Mouse (Mus musculus) heart, adult 2 months (tissue): ENCODE measurements around the gene Slc27a5. TPM values are rescaled to one million over a fixed set of nuclear protein-coding genes. Genes with fewer than 3 reads are reported as not detected.
A peak's percentile ranks its signal among the peaks of the same experiment; 100 is the strongest.

Experiments used
- DNase-seq, 2 experiments: peaks; one replicate each; pipeline ENCODE4 v3.0.0; 2021
- H3K27ac ChIP-seq: fragments of 200-600 bp; 2 replicates; pipeline ENCODE4 v1.8.1; 2022
- H3K27me3 ChIP-seq: fragments of 200-500 bp; 2 replicates; pipeline ENCODE4 v1.6.1; 2012; ENCODE audit warnings: mild to moderate bottlenecking, low read length, inconsistent platforms, mixed read lengths; ENCODE audit not compliant: control insufficient read depth, insufficient read depth
- H3K36me3 ChIP-seq: fragments of 200-500 bp; 2 replicates; pipeline ENCODE4 v1.6.1; 2012; ENCODE audit warnings: low read length, inconsistent platforms; ENCODE audit not compliant: control insufficient read depth, insufficient read depth
- H3K4me1 ChIP-seq: fragments of 200-500 bp; 2 replicates; pipeline ENCODE4 v1.6.1; 2011; ENCODE audit warnings: low read length; ENCODE audit not compliant: control insufficient read depth, insufficient read depth
- H3K4me3 ChIP-seq: fragments of 200-600 bp; 2 replicates; pipeline ENCODE4 v1.8.1; 2022
- H3K79me2 ChIP-seq: fragments of 200-500 bp; replicated peaks from 2 replicates; pipeline ENCODE4 v1.6.1; 2012; ENCODE audit warnings: mild to moderate bottlenecking, inconsistent platforms, low read length, moderate library complexity, mixed read lengths; ENCODE audit not compliant: control insufficient read depth, insufficient read depth
- H3K9ac ChIP-seq: fragments of 200-500 bp; 2 replicates; pipeline ENCODE4 v1.6.1; 2012; ENCODE audit warnings: low read depth, mild to moderate bottlenecking, control low read depth, inconsistent platforms, low read length, mixed read lengths
- CTCF ChIP-seq: fragments of 200-600 bp; IDR thresholded peaks from 2 replicates; pipeline ENCODE4 v1.8.1; 2022; ENCODE audit warnings: antibody characterized with exemption, mild to moderate bottlenecking, moderate library complexity
- EP300 ChIP-seq: fragments of 200-500 bp; IDR thresholded peaks from 2 replicates; pipeline ENCODE4 v1.6.1; 2011; ENCODE audit warnings: low read depth, low read length, control low read depth; ENCODE audit not compliant: insufficient read depth
- POLR2A ChIP-seq: fragments of 200-500 bp; IDR thresholded peaks from 2 replicates; pipeline ENCODE4 v1.6.1; 2011; ENCODE audit warnings: mild to moderate bottlenecking, low read depth, low read length, control low read depth; ENCODE audit not compliant: insufficient read depth
- WGBS: fragments of 180-500 bp; shearing (Covaris S2); methylation state at CpG from one replicate; pipeline ENCODE4 v1.1.7; 2018; 5-methylcytosine and 5-hydroxymethylcytosine counted together
- intact Hi-C: fragments of 180-260 bp; cut with DNase I; formaldehyde crosslinking; loops from one replicate; pipeline ENCODE4 v1.15.1; 2025
- polyA plus RNA-seq: library from polyadenylated mRNA; depleted of rRNA; stranded (reverse); fragments of >200 nt; gene quantifications from 2 replicates; pipeline ENCODE4 v1.2.3, GENCODE M21; 2012
- total RNA-seq, 2 experiments: library from RNA; stranded (reverse); gene quantifications; 2 replicates each; pipeline ENCODE4 v1.2.3; 2021

The Slc27a5 gene
- total and polyA plus RNA-seq, 3 experiments: 0.59 TPM; not detected in 2

DNA sequence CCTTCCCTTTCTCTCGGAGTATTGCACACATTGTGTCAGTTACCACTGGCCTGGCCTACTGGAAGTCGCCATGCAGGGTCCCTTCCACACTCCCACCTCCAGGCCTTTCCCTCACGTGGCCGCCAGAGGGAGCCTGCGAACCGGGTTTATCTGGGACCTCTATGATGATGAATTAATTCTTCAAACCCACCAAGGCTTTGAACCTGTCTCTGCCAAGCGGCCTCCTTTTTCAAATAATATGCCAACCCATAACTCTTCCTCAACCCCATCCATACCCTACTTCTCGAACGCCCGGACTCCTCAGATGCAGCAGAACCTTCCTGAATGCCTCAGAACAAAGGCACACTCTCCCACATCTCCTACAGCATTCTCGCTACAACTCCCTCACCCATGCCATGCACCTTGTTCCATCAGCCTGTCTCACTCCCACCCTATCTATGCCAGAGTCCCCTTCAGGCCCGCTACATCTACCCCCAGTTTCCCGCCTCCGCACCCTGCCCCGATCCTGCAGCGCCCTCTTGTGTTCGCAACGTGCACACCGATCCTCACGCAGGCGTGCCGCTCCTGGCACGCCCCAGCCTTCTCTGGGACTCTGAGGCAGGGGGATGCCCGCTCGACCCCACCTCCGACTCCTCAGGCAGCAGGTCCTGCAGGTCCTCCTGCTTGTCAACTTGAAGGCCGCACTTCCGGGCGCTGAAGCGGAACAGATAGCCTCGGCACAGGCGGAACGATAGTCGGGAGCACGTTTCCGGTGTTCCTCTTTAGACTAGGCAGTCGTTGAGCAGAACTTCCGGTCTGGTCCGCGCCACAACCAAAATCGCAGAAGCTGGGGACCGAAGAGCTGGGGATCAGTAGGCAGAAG is 11.4 kb upstream of the Slc27a5 start:
- no peaks in the 10 kb centered on the region for H3K27me3 ChIP-seq
- H3K4me1 ChIP-seq: peaks cover 3% of the 10 kb centered on the region; the same call in 1 of the 2 replicates
- H3K4me3 ChIP-seq: peak overlapping the region; percentile 74
- H3K79me2 ChIP-seq: no peaks in the 10 kb centered on the region
- intact Hi-C loops: loop anchor here (1.0 to 2.0 kb wide), 5 partner anchors 14 to 101 kb away; partner anchors contain the start of gene Mzf1
- peak overlapping the region; percentile 93 for H3K27ac ChIP-seq
- no peaks in the 10 kb centered on the region for H3K36me3 ChIP-seq
- peak; percentile 93 for DNase-seq
- under 1% methylated on average over 42 of the region's 42 CpGs for WGBS
- TF ChIP-seq EP300: peak; percentile 56; the same call in 1 of the 2 replicates
- TF ChIP-seq POLR2A: peak; percentile 89
- peak; percentile 67 for TF ChIP-seq CTCF
- peak overlapping the region; percentile 79 for H3K9ac ChIP-seq

DNA sequence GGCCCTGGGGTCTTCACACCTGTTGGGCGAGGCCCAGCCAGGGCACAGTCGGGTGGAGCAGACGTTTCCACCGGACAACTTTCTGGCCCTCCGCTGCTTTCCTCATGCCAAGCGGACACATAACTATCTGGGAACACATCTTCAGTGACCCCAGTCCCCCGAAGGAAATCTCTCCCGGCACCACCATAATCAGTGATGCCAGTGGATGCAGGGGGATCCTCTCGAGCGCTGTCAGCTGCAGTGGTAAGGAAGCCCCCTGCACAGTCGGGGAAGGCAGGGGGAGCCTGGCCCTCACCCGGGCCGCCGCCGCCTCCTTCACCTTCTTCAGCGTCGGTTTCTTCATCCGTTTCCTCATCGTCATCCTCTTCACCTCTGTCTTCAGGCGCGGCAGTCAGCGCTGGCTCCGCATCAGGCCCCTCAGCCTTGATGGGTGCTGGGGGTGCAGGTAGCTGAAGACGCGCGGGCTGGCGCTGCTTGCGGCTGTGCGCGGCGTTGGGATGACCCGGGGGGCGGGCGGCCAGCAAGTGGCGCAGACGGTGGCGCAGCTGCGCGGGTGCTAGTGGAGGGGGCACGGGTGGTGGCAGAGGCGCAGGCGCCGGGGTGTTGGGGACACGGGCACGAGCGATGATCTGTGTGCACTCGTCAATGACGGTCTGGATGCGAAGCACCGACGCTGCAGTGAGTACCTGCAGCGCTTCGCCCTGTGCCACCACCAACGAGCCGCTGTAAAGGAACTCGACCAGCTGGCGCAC is 9.5 kb upstream of the Slc27a5 start:
- H3K4me3 ChIP-seq: no peak overlapping the region
- WGBS: 71% methylated on average over 57 of the region's 57 CpGs
- intact Hi-C loops: loop anchor here (2.0 kb wide), 2 partner anchors 47 to 99 kb away; partner anchors contain the start of gene Mzf1

DNA sequence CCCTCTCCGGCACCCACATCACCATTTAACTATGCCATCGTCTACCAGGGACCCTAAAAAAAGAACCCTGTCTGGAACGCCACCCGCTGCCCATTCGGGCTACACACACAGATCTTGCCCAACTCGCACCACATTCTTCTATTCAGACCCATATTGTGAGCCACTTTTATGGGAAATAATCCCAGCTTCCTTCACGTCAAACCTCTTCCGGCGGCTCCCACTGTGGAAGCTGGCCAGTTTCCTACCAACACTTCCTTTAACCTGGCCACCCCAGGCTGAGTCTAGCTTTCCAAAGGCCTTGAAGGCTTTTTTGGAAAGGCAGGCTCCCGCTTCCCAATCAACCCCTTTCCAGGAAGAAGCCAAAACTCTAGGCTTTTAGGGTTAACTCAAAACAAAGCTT is 8.5 kb upstream of the Slc27a5 start:
- peak in 1 of 2 experiments; percentile 39 for DNase-seq
- no peak overlapping the region for H3K4me3 ChIP-seq

More for the DNA sequence above, 9.5 kb upstream of the Slc27a5 start:
- Histone ChIP-seq H3K27me3 (no peaks in the 10 kb centered on the region), H3K4me1 (peaks cover 3% of the 10 kb centered on the region; the same call in 1 of the 2 replicates), H3K27ac (peak overlapping the region; percentile 75), H3K9ac (no peak overlapping the region), H3K79me2 (no peaks in the 10 kb centered on the region), H3K36me3 (no peaks in the 10 kb centered on the region)
- DNase-seq: peak in 1 of 2 experiments; percentile 20
- no peak for TF ChIP-seq POLR2A
- TF ChIP-seq CTCF: no peak
- TF ChIP-seq EP300: no peak

DNA sequence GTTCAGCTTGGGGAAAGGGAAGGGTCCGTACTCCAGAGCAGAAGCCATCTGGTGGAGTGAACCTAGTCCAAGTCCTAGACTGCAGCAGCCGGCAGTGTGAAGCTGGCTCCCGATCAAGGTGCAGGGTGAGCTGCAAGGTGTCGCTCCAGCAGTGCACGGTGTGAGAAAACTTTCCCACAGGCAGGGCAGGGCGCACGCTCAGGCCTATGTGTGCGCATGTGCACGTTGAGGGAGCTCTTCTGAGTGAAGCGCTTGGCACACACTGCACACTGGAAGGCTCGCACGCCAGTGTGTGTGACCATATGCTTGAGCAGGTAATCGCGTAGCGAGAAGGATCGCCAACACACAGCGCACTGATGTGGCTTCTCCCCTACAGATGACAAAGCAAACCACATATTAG is 8.0 kb upstream of the Slc27a5 start:
- DNase-seq: no peak
- Histone ChIP-seq H3K79me2 (no peaks in the 10 kb centered on the region), H3K4me1 (peaks cover 3% of the 10 kb centered on the region; the same call in 1 of the 2 replicates), H3K27ac (peak overlapping the region; percentile 75), H3K4me3 (no peak overlapping the region), H3K27me3 (no peaks in the 10 kb centered on the region), H3K36me3 (no peaks in the 10 kb centered on the region), H3K9ac (no peak overlapping the region)
- TF ChIP-seq POLR2A (no peak), CTCF (no peak), EP300 (no peak)
- intact Hi-C loops: no loop called here
- 88% methylated on average over 17 of the region's 17 CpGs for WGBS

More for the DNA sequence above, 8.5 kb upstream of the Slc27a5 start:
- H3K79me2 ChIP-seq: no peaks in the 10 kb centered on the region
- intact Hi-C loops: no loop called here
- 55% methylated on average over 10 of the region's 10 CpGs for WGBS
- TF ChIP-seq EP300 (no peak), CTCF (no peak), POLR2A (no peak)
- H3K9ac ChIP-seq: no peak overlapping the region
- peak overlapping the region; percentile 75 for H3K27ac ChIP-seq
- H3K4me1 ChIP-seq: peaks cover 3% of the 10 kb centered on the region; the same call in 1 of the 2 replicates
- no peaks in the 10 kb centered on the region for H3K27me3 ChIP-seq
- H3K36me3 ChIP-seq: no peaks in the 10 kb centered on the region

DNA sequence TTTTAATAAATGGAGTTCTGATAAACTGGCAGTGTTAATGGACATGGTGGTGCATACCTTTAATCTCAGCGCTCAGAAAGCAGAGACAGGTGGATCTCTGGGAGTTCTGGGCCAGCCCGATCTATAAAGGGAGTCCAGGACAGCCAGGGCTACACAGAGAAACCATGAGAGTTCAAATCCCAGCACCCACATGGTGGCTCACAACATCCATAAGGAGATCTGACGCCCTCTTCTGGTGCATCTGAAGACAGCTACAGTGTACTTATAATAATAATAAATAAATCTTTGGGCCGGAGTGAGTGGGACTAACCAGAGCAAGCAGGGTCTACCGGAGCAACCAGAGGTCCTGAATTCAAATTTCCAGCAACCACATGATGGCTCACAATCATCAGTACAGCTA is 5.4 kb upstream of the Slc27a5 start:
- H3K4me1 ChIP-seq: peaks cover 1% of the 10 kb centered on the region; the same call in 1 of the 2 replicates
- no peak for DNase-seq
- H3K36me3 ChIP-seq: no peaks in the 10 kb centered on the region
- 81% methylated on average over 5 of the region's 5 CpGs for WGBS
- no peak overlapping the region for H3K4me3 ChIP-seq
- intact Hi-C loops: no loop called here
- TF ChIP-seq EP300: no peak
- H3K27ac ChIP-seq: no peak overlapping the region
- H3K79me2 ChIP-seq: no peaks in the 10 kb centered on the region
- H3K27me3 ChIP-seq: no peaks in the 10 kb centered on the region
- H3K9ac ChIP-seq: no peak overlapping the region

DNA sequence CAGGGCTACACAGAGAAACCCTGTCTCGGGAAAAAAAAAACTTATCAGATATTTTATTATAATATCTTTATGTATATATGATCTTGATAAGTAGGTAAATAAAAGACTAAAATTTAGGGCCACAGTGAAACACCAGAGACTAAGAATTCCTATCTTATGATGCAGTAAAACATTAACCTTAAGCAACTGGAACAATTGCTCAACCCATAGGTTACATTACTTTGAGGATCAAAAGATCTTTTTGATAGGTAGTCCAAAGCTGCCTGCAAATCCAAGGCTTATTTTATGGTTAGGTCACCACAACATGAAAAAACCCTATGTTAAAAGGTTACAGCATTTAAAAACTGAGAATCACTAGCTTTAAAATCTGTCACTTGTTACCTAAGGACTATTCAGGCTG is 3.6 kb upstream of the Slc27a5 start:
- TF ChIP-seq CTCF (no peak), EP300 (no peak), POLR2A (no peak)
- H3K4me3 ChIP-seq: no peak overlapping the region
- no peaks in the 10 kb centered on the region for H3K4me1 ChIP-seq
- no peaks in the 10 kb centered on the region for H3K36me3 ChIP-seq
- 52% methylated on average over 1 of the region's 1 CpGs for WGBS
- no peaks in the 10 kb centered on the region for H3K79me2 ChIP-seq
- no peak overlapping the region for H3K9ac ChIP-seq
- intact Hi-C loops: no loop called here
- no peaks in the 10 kb centered on the region for H3K27me3 ChIP-seq
- H3K27ac ChIP-seq: no peak overlapping the region
- DNase-seq: no peak
